Mouse (Mus musculus) G1E (cell line): ENCODE results near the gene Tmem223.

ENCODE experiments used
- CTCF ChIP-seq: IDR thresholded peaks from 2 replicates; pipeline ENCODE4 v1.5.1; 2012; ENCODE audit warnings: low read depth, low read length, inconsistent platforms, mixed read lengths
- GATA1 ChIP-seq: IDR thresholded peaks from 2 replicates; pipeline ENCODE4 v1.6.1; 2012; ENCODE audit warnings: borderline replicate concordance, low read length, inconsistent platforms, mixed read lengths

DNA sequence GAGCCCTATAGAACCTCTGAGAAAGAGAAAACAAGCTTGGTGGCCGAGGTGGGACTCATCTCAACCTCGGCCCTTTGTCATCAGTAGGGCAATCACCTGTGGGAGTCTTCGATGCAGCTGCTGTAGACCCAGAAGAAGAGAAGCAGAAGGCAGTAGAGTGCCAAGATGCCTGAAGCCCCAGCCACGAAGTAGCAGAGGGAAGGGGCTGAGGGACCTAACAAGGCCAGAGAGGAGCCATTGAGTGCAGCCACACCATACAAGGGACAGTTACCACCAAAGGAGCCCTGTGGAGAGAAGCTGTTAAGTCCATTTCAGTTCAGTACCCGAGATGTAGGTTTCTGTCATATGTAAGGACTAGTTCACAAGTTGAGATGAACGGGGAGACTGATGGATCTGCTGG, 2.6 kb downstream of the Tmem223 start:
- TF ChIP-seq CTCF (no peak), GATA1 (no peak)
